Mouse (Mus musculus) ES-Bruce4 (cell line): ENCODE measurements around the gene Pde6c. TPM values are rescaled to one million over a fixed set of nuclear protein-coding genes. Genes with fewer than 3 reads are reported as not detected.
A peak's percentile ranks its signal among the peaks of the same experiment; 100 is the strongest.

Experiments
- H3K27ac ChIP-seq: 2 replicates; pipeline ENCODE4 v1.5.1; 2012; ENCODE audit warnings: low read length, inconsistent platforms; ENCODE audit not compliant: insufficient read depth
- H3K27me3 ChIP-seq: 2 replicates; pipeline ENCODE4 v1.6.1; 2012; ENCODE audit warnings: mild to moderate bottlenecking, low read length, inconsistent platforms; ENCODE audit not compliant: control insufficient read depth, poor library complexity, insufficient read depth, severe bottlenecking
- H3K36me3 ChIP-seq: 2 replicates; pipeline ENCODE4 v1.6.1; 2012; ENCODE audit warnings: inconsistent platforms, mild to moderate bottlenecking, low read length, moderate library complexity; ENCODE audit not compliant: control insufficient read depth, poor library complexity, insufficient read depth, severe bottlenecking
- H3K4me1 ChIP-seq: one replicate; pipeline ENCODE4 v1.8.1; 2011; ENCODE audit warnings: low read length; ENCODE audit not compliant: control insufficient read depth, insufficient read depth
- H3K4me3 ChIP-seq: 2 replicates; pipeline ENCODE4 v1.5.1; 2011; ENCODE audit warnings: low read depth, mild to moderate bottlenecking, low read length
- H3K9ac ChIP-seq: 2 replicates; pipeline ENCODE4 v1.6.1; 2012; ENCODE audit warnings: low read depth, mild to moderate bottlenecking, inconsistent platforms; ENCODE audit not compliant: poor library complexity, severe bottlenecking
- H3K9me3 ChIP-seq: replicated peaks from 2 replicates; pipeline ENCODE4 v1.6.1; 2012; ENCODE audit warnings: mild to moderate bottlenecking, low read length, inconsistent platforms; ENCODE audit not compliant: control insufficient read depth, poor library complexity, insufficient read depth, severe bottlenecking
- CTCF ChIP-seq: IDR thresholded peaks from one replicate; pipeline ENCODE4 v1.8.1; 2011; ENCODE audit warnings: low read depth, low read length
- EP300 ChIP-seq: IDR thresholded peaks from 2 replicates; pipeline ENCODE4 v1.6.1; 2011; ENCODE audit warnings: low read depth, low read length; ENCODE audit not compliant: insufficient read depth
- POLR2A ChIP-seq: IDR thresholded peaks from one replicate; pipeline ENCODE4 v1.8.1; 2011; ENCODE audit warnings: low read length; ENCODE audit not compliant: insufficient read depth
- polyA plus RNA-seq: library from polyadenylated mRNA; stranded (reverse); fragments of >200 nt; gene quantifications from 2 replicates; pipeline ENCODE4 v1.2.4, GENCODE M21; 2011; ENCODE audit warnings: low read depth; ENCODE audit not compliant: missing spikeins, insufficient read depth, insufficient read length

The Pde6c gene
- polyA plus RNA-seq, 1 experiment = not detected

GRCm38 (mm10) chr19:38112575-38112974 lies 20.0 kb upstream of the Pde6c start:
- no peaks in the 10 kb centered on the region for H3K27me3 ChIP-seq
- no peaks in the 10 kb centered on the region for H3K4me1 ChIP-seq
- H3K9ac ChIP-seq = no peak overlapping the region
- H3K27ac ChIP-seq = no peak overlapping the region
- H3K36me3 ChIP-seq = no peaks in the 10 kb centered on the region
- TF ChIP-seq POLR2A (no peak), EP300 (no peak), CTCF (no peak)
- H3K4me3 ChIP-seq = no peak overlapping the region
- no peaks in the 10 kb centered on the region for H3K9me3 ChIP-seq

GRCm38 (mm10) chr19:38114834-38115491 lies 17.6 kb upstream of the Pde6c start:
- Histone ChIP-seq H3K36me3 (no peaks in the 10 kb centered on the region), H3K9ac (no peak overlapping the region), H3K27ac (no peak overlapping the region), H3K27me3 (no peaks in the 10 kb centered on the region; the same call in 1 of the 2 replicates), H3K4me1 (no peaks in the 10 kb centered on the region), H3K9me3 (no peaks in the 10 kb centered on the region), H3K4me3 (no peak overlapping the region)
- TF ChIP-seq CTCF (no peak), POLR2A (no peak), EP300 (no peak)

GRCm38 (mm10) chr19:38120123-38120760 lies 12.3 kb upstream of the Pde6c start:
- H3K27me3 ChIP-seq = no peaks in the 10 kb centered on the region; the same call in 1 of the 2 replicates
- TF ChIP-seq POLR2A (no peak), CTCF (no peak), EP300 (no peak)
- no peaks in the 10 kb centered on the region for H3K36me3 ChIP-seq
- H3K4me3 ChIP-seq = no peak overlapping the region
- H3K9ac ChIP-seq = no peak overlapping the region
- no peak overlapping the region for H3K27ac ChIP-seq
- no peaks in the 10 kb centered on the region for H3K4me1 ChIP-seq
- no peaks in the 10 kb centered on the region for H3K9me3 ChIP-seq

- no peak overlapping the region for H3K9ac ChIP-seq
- no peaks in the 10 kb centered on the region for H3K9me3 ChIP-seq
- TF ChIP-seq EP300 (no peak), CTCF (no peak), POLR2A (no peak)
- H3K27me3 ChIP-seq = no peaks in the 10 kb centered on the region; the same call in 1 of the 2 replicates
- H3K4me1 ChIP-seq = no peaks in the 10 kb centered on the region
- no peaks in the 10 kb centered on the region for H3K36me3 ChIP-seq
- no peak overlapping the region for H3K27ac ChIP-seq
- peak overlapping the region; percentile 85 for H3K4me3 ChIP-seq
These were observed 8.7 kb upstream of the Pde6c start for GRCm38 (mm10) chr19:38123921-38124320.

- Histone ChIP-seq H3K4me1 (no peaks in the 10 kb centered on the region), H3K4me3 (peak overlapping the region; percentile 85), H3K9ac (peak overlapping the region; percentile 65), H3K27me3 (no peaks in the 10 kb centered on the region; the same call in 1 of the 2 replicates), H3K27ac (no peak overlapping the region), H3K9me3 (no peaks in the 10 kb centered on the region), H3K36me3 (no peaks in the 10 kb centered on the region)
- TF ChIP-seq POLR2A (no peak), EP300 (no peak), CTCF (no peak)
These were observed 8.0 kb upstream of the Pde6c start for GRCm38 (mm10) chr19:38124401-38125218.

GRCm38 (mm10) chr19:38125219-38125610 lies 7.4 kb upstream of the Pde6c start, which contains the start of gene Rbp4:
Gene Rbp4 (minus strand): TSS chr19:38125281.
- Histone ChIP-seq H3K27me3 (no peaks in the 10 kb centered on the region; the same call in 1 of the 2 replicates), H3K9ac (peak within 1 kb of the TSS; percentile 65)

More at GRCm38 (mm10) chr19:38125219-38125610, 7.4 kb upstream of the Pde6c start, which contains the start of gene Rbp4:
- no peaks in the 10 kb centered on the region for H3K9me3 ChIP-seq
- H3K36me3 ChIP-seq = no peaks in the 10 kb centered on the region
- peak within 1 kb of the TSS; percentile 85 for H3K4me3 ChIP-seq
- TF ChIP-seq POLR2A (no peak), CTCF (no peak), EP300 (no peak)
- no peak within 1 kb of the TSS for H3K27ac ChIP-seq
- no peaks in the 10 kb centered on the region for H3K4me1 ChIP-seq
